Mouse (Mus musculus) limb, embryonic 14.5 days (tissue): Measurements from ENCODE around the gene Shisa5. TPM values are rescaled to one million over a fixed set of nuclear protein-coding genes. Genes with fewer than 3 reads are reported as not detected.

Experiments
- ATAC-seq: fragments of 200-750 bp; cut with Nextera tagmentation; 2 replicates; pipeline ENCODE4 v1.8.0; 2017; ENCODE audit warnings: low read depth, moderate number of reproducible peaks, moderate TSS enrichment; ENCODE audit not compliant: low FRiP score
- DNase-seq: peaks from one replicate; pipeline ENCODE4 v3.0.0-alpha.2; 2015; ENCODE audit warnings: low spot score
- H3K27ac ChIP-seq: fragments of 300-500 bp; sonication (generic); replicated peaks from 2 replicates; pipeline ENCODE4 v1.5.1; 2014; ENCODE audit warnings: low read depth, mild to moderate bottlenecking, low read length, moderate library complexity, mixed read lengths
- H3K27me3 ChIP-seq: fragments of 300-500 bp; sonication (generic); 2 replicates; pipeline ENCODE4 v1.6.1; 2014; ENCODE audit warnings: low read length, mixed read lengths; ENCODE audit not compliant: control insufficient read depth, insufficient read depth
- H3K36me3 ChIP-seq: fragments of 300-500 bp; sonication (generic); 2 replicates; pipeline ENCODE4 v1.6.1; 2014; ENCODE audit warnings: mild to moderate bottlenecking, low read length, moderate library complexity, mixed read lengths; ENCODE audit not compliant: control insufficient read depth, insufficient read depth
- H3K4me1 ChIP-seq: fragments of 300-500 bp; sonication (generic); 2 replicates; pipeline ENCODE4 v1.6.1; 2014; ENCODE audit warnings: antibody characterized with exemption, low read length, mixed read lengths; ENCODE audit not compliant: control insufficient read depth, insufficient read depth
- H3K4me2 ChIP-seq: fragments of 300-500 bp; sonication (generic); replicated peaks from 2 replicates; pipeline ENCODE4 v1.6.1; 2014; ENCODE audit warnings: low read depth, mild to moderate bottlenecking, low read length, moderate library complexity; ENCODE audit not compliant: severe bottlenecking
- H3K4me3 ChIP-seq: fragments of 300-500 bp; sonication (generic); replicated peaks from 2 replicates; pipeline ENCODE4 v1.5.1; 2014; ENCODE audit warnings: low read length
- H3K9ac ChIP-seq: fragments of 300-500 bp; sonication (generic); 2 replicates; pipeline ENCODE4 v1.6.1; 2014; ENCODE audit warnings: mild to moderate bottlenecking, low read depth, low read length, moderate library complexity; ENCODE audit not compliant: severe bottlenecking
- H3K9me3 ChIP-seq: fragments of 300-500 bp; sonication (generic); 2 replicates; pipeline ENCODE4 v1.6.1; 2016; ENCODE audit warnings: low read length; ENCODE audit not compliant: control insufficient read depth
- POLR2A ChIP-seq: fragments of 200-500 bp; IDR thresholded peaks from 2 replicates; pipeline ENCODE4 v1.8.0; 2012; ENCODE audit warnings: inconsistent platforms, mild to moderate bottlenecking, moderate library complexity, borderline replicate concordance; ENCODE audit not compliant: insufficient read depth, insufficient read length; ENCODE audit errors: extremely low read depth
- WGBS: fragments of 180-500 bp; shearing (Covaris S2); extraction: QIAGEN DNeasy Blood & Tissue Kit; methylation state at CpG from one replicate; pipeline ENCODE4 v1.1.7; 2014; 5-methylcytosine and 5-hydroxymethylcytosine counted together
- polyA plus RNA-seq, 2 experiments: library from polyadenylated mRNA; depleted of rRNA in 1 of 2; stranded (reverse) in 1 of 2; unstranded in 1 of 2; fragments of >200 nt; fragmentation: Nextera tagmentation in 1 of 2; extraction: Ambion mirVana in 1 of 2; gene quantifications; 2 replicates each; pipeline versions ENCODE4 v1.2.1 to v1.2.3; 2012 to 2014

Shisa5 gene
- polyA plus RNA-seq, 2 experiments, result 82.4 to 150 TPM

DNA sequence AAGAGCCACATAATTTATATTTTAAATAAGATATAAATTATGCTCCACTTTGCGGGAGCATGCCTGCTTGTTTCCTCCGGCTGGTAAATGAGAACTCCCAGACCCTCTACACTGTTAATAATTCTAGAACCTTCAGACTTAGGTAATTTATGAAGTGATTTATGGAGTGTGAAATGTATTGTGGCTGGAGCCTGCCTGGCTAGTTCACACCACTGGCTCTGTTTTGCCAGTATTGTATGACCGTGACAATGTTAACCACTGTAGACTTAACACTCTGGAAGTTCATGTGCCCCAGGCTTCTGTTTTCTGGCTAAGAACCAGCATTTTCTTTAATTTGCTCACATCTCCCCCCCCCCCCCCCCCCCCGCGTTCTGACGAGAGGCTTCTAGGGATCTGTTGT, 69.0 kb downstream of the Shisa5 start:
- no peak for TF ChIP-seq POLR2A
- H3K36me3 ChIP-seq, result peaks cover 94% of the 10 kb centered on the region
- H3K4me3 ChIP-seq, result no peak overlapping the region
- no peak for ATAC-seq
- no peak overlapping the region for H3K4me2 ChIP-seq
- H3K4me1 ChIP-seq, result 0 out of 2 replicates have a peak, but pooled peaks cover 6% of the 10 kb centered on the region
- no peaks in the 10 kb centered on the region for H3K27me3 ChIP-seq
- H3K9ac ChIP-seq, result no peak overlapping the region
- WGBS, result 18% methylated on average over 4 of the region's 6 CpGs
- DNase-seq, result no peak
- H3K9me3 ChIP-seq, result no peaks in the 10 kb centered on the region
- no peak overlapping the region for H3K27ac ChIP-seq

Other genes starting within 250 kb of the Shisa5 start
- gene Nckipsd, start 230.2 kb upstream of the Shisa5 start, polyA plus RNA-seq (2012; rRNA removed), result 24.0 and 30.1 TPM in 2 replicates
- gene Nckipsd, start 230.2 kb upstream of the Shisa5 start, polyA plus RNA-seq (2014; fragmentation: Nextera tagmentation; extraction: Ambion mirVana), result 14.0 and 17.2 TPM in 2 replicates
- gene Celsr3, start 212.2 kb upstream of the Shisa5 start, polyA plus RNA-seq (2012; rRNA removed), result 0.36 and 0.37 TPM in 2 replicates
- gene Celsr3, start 212.2 kb upstream of the Shisa5 start, polyA plus RNA-seq (2014; fragmentation: Nextera tagmentation; extraction: Ambion mirVana), result 0.07 and 0.12 TPM in 2 replicates
- 28.8 and 35.8 TPM in 2 replicates for gene Slc26a6, start 185.3 kb upstream of the Shisa5 start, polyA plus RNA-seq (2012; rRNA removed)
- 14.5 and 21.5 TPM in 2 replicates for gene Slc26a6, start 185.3 kb upstream of the Shisa5 start, polyA plus RNA-seq (2014; fragmentation: Nextera tagmentation; extraction: Ambion mirVana)
- 0.24 and 0.44 TPM in 2 replicates for gene Tmem89, start 123.9 kb upstream of the Shisa5 start, polyA plus RNA-seq (2012; rRNA removed)
- gene Tmem89, start 123.9 kb upstream of the Shisa5 start, polyA plus RNA-seq (2014; fragmentation: Nextera tagmentation; extraction: Ambion mirVana), result 0.22 TPM in 1 of 2 replicates, not detected in the other
- 347 and 412 TPM in 2 replicates for gene Uqcrc1, start 101.9 kb upstream of the Shisa5 start, polyA plus RNA-seq (2012; rRNA removed)
- 455 and 465 TPM in 2 replicates for gene Uqcrc1, start 101.9 kb upstream of the Shisa5 start, polyA plus RNA-seq (2014; fragmentation: Nextera tagmentation; extraction: Ambion mirVana)
- gene Col7a1, start 85.0 kb upstream of the Shisa5 start, polyA plus RNA-seq (2012; rRNA removed), result 44.6 and 49.9 TPM in 2 replicates
- 17.5 and 25.9 TPM in 2 replicates for gene Col7a1, start 85.0 kb upstream of the Shisa5 start, polyA plus RNA-seq (2014; fragmentation: Nextera tagmentation; extraction: Ambion mirVana)
- gene Ucn2, start 52.6 kb upstream of the Shisa5 start, polyA plus RNA-seq (2012; rRNA removed), result 6.2 and 6.5 TPM in 2 replicates
- 1.0 and 1.5 TPM in 2 replicates for gene Ucn2, start 52.6 kb upstream of the Shisa5 start, polyA plus RNA-seq (2014; fragmentation: Nextera tagmentation; extraction: Ambion mirVana)
- gene Pfkfb4, start 46.8 kb upstream of the Shisa5 start, polyA plus RNA-seq (2012; rRNA removed), result 14.5 and 19.6 TPM in 2 replicates
- 9.1 and 9.4 TPM in 2 replicates for gene Pfkfb4, start 46.8 kb upstream of the Shisa5 start, polyA plus RNA-seq (2014; fragmentation: Nextera tagmentation; extraction: Ambion mirVana)
- gene Trex1, start 21.2 kb downstream of the Shisa5 start, polyA plus RNA-seq (2012; rRNA removed), result 33.5 and 50.8 TPM in 2 replicates
- gene Trex1, start 21.2 kb downstream of the Shisa5 start, polyA plus RNA-seq (2014; fragmentation: Nextera tagmentation; extraction: Ambion mirVana), result 12.5 and 13.7 TPM in 2 replicates
- gene Atrip, start 35.6 kb downstream of the Shisa5 start, polyA plus RNA-seq (2012; rRNA removed), result 30.5 and 40.3 TPM in 2 replicates
- 22.2 and 25.1 TPM in 2 replicates for gene Atrip, start 35.6 kb downstream of the Shisa5 start, polyA plus RNA-seq (2014; fragmentation: Nextera tagmentation; extraction: Ambion mirVana)
- gene Ccdc51, start 43.9 kb downstream of the Shisa5 start, polyA plus RNA-seq (2012; rRNA removed), result 9.0 and 9.1 TPM in 2 replicates
- 13.5 and 15.3 TPM in 2 replicates for gene Ccdc51, start 43.9 kb downstream of the Shisa5 start, polyA plus RNA-seq (2014; fragmentation: Nextera tagmentation; extraction: Ambion mirVana)
- 122 and 191 TPM in 2 replicates for gene Tma7, start 44.0 kb downstream of the Shisa5 start, polyA plus RNA-seq (2012; rRNA removed)
- gene Tma7, start 44.0 kb downstream of the Shisa5 start, polyA plus RNA-seq (2014; fragmentation: Nextera tagmentation; extraction: Ambion mirVana), result 658 and 664 TPM in 2 replicates
- gene Plxnb1, start 56.8 kb downstream of the Shisa5 start, polyA plus RNA-seq (2012; rRNA removed), result 31.0 and 36.8 TPM in 2 replicates
- gene Plxnb1, start 56.8 kb downstream of the Shisa5 start, polyA plus RNA-seq (2014; fragmentation: Nextera tagmentation; extraction: Ambion mirVana), result 8.2 and 10.0 TPM in 2 replicates
- not detected in 2 replicates for gene Fbxw21, start 123.5 kb downstream of the Shisa5 start, polyA plus RNA-seq (2012; rRNA removed)
- not detected in 2 replicates for gene Fbxw21, start 123.5 kb downstream of the Shisa5 start, polyA plus RNA-seq (2014; fragmentation: Nextera tagmentation; extraction: Ambion mirVana)
- gene Fbxw13, start 157.4 kb downstream of the Shisa5 start, polyA plus RNA-seq (2012; rRNA removed), result not detected in 2 replicates
- gene Fbxw13, start 157.4 kb downstream of the Shisa5 start, polyA plus RNA-seq (2014; fragmentation: Nextera tagmentation; extraction: Ambion mirVana), result not detected in 2 replicates
- not detected in 2 replicates for gene Fbxw20, start 196.2 kb downstream of the Shisa5 start, polyA plus RNA-seq (2012; rRNA removed)
- gene Fbxw20, start 196.2 kb downstream of the Shisa5 start, polyA plus RNA-seq (2014; fragmentation: Nextera tagmentation; extraction: Ambion mirVana), result not detected in 2 replicates
- gene Fbxw14, start 249.1 kb downstream of the Shisa5 start, polyA plus RNA-seq (2012; rRNA removed), result not detected in 2 replicates
- gene Fbxw14, start 249.1 kb downstream of the Shisa5 start, polyA plus RNA-seq (2014; fragmentation: Nextera tagmentation; extraction: Ambion mirVana), result not detected in 2 replicates